Mouse (Mus musculus) heart, postnatal 0 days (tissue): ENCODE measurements at regions not wholly inside any gene's neighbourhood (a gene's known extent, or its start where the extent isn't known, plus 50 kb on each side); places are given as distances from the start of the nearest gene placed in this dataset.

Experiments
- CTCF ChIP-seq: IDR thresholded peaks from 2 replicates; pipeline ENCODE4 v1.5.1; 2016; ENCODE audit warnings: antibody characterized with exemption, control low read depth, low read depth
- EP300 ChIP-seq: IDR thresholded peaks from 2 replicates; pipeline ENCODE4 v1.6.1; 2016; ENCODE audit warnings: antibody characterized with exemption, low read depth

DNA sequence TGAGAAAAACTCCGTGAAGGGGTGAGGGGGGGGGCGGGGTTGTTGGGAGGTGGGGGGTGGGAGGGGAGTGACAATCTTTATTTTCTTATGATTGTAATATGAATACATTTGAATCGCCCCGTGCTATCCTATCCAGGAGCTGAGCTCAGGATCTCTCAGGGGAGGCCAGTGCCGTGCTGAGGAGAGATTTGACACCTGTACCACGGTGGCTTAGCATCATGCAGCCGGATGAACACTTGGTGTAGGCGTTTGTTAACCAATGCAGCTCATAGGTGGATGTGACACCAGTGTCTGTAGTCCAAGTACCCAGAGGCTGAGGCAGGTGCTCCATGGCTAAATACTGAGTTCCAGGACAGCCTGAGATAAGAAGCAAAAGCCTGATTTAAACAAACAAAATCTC lies 158.2 kb upstream of the Ttc29 start:
- TF ChIP-seq EP300 (no peak), CTCF (no peak)
